Mouse (Mus musculus) intestine, embryonic 15.5 days (tissue): Measurements from ENCODE around the gene Hk1. TPM values are rescaled to one million over a fixed set of nuclear protein-coding genes. Genes with fewer than 3 reads are reported as not detected.
A peak's percentile ranks its signal among the peaks of the same experiment; 100 is the strongest.

Experiments used
- ATAC-seq: fragments of 200-750 bp; cut with Nextera tagmentation; 2 replicates; pipeline ENCODE4 v1.8.0; 2017; ENCODE audit warnings: moderate TSS enrichment, moderate library complexity
- H3K27ac ChIP-seq: fragments of 300-500 bp; sonication (generic); 2 replicates; pipeline ENCODE4 v1.5.1; 2015; ENCODE audit warnings: mild to moderate bottlenecking, inconsistent platforms
- H3K27me3 ChIP-seq: fragments of 300-500 bp; sonication (generic); replicated peaks from 2 replicates; pipeline ENCODE4 v1.6.1; 2015; ENCODE audit warnings: inconsistent platforms
- H3K36me3 ChIP-seq: fragments of 300-500 bp; sonication (generic); 2 replicates; pipeline ENCODE4 v1.6.1; 2015; ENCODE audit warnings: inconsistent platforms
- H3K4me1 ChIP-seq: fragments of 300-500 bp; sonication (generic); replicated peaks from 2 replicates; pipeline ENCODE4 v1.6.1; 2015; ENCODE audit warnings: inconsistent platforms
- H3K4me2 ChIP-seq: fragments of 300-500 bp; sonication (generic); replicated peaks from 2 replicates; pipeline ENCODE4 v1.6.1; 2015; ENCODE audit warnings: mild to moderate bottlenecking, inconsistent platforms
- H3K4me3 ChIP-seq: fragments of 300-500 bp; sonication (generic); replicated peaks from 2 replicates; pipeline ENCODE4 v1.5.1; 2015; ENCODE audit warnings: inconsistent platforms
- H3K9ac ChIP-seq: fragments of 300-500 bp; sonication (generic); 2 replicates; pipeline ENCODE4 v1.6.1; 2015; ENCODE audit warnings: inconsistent platforms
- H3K9me3 ChIP-seq: fragments of 300-500 bp; sonication (generic); 2 replicates; pipeline ENCODE4 v1.6.1; 2016; ENCODE audit warnings: inconsistent platforms
- WGBS: fragments of 180-500 bp; shearing (Covaris S2); methylation state at CpG from one replicate; pipeline ENCODE4 v1.1.7; 2015; 5-methylcytosine and 5-hydroxymethylcytosine counted together
- polyA plus RNA-seq: library from polyadenylated mRNA; unstranded; fragments of >200 nt; fragmentation: Nextera tagmentation; extraction: Ambion mirVana; gene quantifications from 2 replicates; pipeline ENCODE4 v1.2.1, GENCODE M21; 2015

Gene Hk1
- polyA plus RNA-seq, 1 experiment from 2014 or later = 27.1 TPM

DNA sequence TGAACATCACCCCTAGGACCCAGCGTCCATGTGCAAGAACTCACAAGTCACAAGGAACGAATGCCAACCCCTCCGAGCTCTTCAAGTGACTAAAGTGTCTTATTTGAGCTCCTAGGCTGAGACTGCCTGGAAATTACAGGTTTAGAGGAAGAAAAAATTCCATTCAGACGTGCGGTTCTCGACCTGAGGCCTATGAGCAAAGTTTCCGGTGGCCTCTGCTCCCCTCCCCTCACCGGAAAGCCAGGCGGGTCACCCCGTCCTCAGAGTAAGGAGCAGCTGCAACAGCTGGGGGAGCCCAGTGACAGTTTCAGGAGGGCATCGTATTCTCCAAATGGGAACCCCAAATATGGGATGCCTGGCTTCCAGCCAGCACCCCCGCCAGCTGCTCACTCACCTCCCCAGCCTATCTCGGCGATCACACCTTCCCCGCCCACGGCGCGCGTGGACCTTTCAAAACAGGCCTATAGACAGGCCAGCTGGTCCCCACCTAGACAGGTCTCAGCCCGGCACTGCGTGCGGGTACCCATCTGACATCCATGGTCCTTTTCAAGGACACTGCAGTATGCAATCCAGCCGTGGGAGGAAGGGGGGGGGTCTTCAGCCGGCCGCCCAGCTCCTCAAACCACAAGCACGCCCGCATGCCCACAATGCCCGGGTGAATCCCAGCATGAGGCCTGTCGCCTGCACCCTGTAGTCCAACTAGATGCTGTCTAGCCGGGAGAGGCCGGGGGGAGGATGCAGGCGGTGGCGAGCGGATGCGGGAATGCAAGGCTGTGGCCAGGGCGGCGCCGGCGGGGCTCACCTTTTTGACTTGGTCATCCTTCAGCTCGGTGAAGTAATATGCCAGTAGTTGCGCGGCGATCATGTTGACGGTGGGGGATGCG, 40.3 kb downstream of the Hk1 start:
- ATAC-seq = peak; percentile 50
- WGBS = 4% methylated on average over 45 of the region's 45 CpGs
- no peaks in the 10 kb centered on the region for H3K9me3 ChIP-seq
- H3K4me1 ChIP-seq = peaks cover 27% of the 10 kb centered on the region
- H3K27me3 ChIP-seq = no peaks in the 10 kb centered on the region
- peak overlapping the region; percentile 88 for H3K27ac ChIP-seq
- no peaks in the 10 kb centered on the region for H3K36me3 ChIP-seq
- peak overlapping the region; percentile 64 for H3K9ac ChIP-seq
- peak overlapping the region; percentile 86 for H3K4me2 ChIP-seq
- H3K4me3 ChIP-seq = peak overlapping the region; percentile 71

DNA sequence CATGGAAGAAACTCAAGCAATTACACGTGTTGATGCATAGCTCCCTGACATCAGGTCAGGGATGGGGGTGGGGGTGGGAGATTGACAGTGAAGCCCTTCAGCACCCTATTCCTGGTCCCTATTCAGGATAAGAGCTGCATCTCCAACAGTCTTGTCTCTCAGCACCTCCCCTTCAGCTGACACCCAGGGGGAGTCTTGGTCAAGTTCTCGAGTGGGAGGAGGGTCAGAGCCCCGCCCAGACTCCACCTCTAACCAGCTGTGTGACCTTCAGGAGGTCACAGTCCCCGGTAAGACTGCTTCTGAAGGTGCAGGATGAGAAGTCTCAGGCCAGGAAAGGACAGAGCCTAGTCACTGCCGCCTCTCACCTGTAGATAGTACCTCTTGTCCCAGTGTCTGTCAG, 41.1 kb downstream of the Hk1 start:
- H3K4me1 ChIP-seq = peaks cover 27% of the 10 kb centered on the region
- H3K36me3 ChIP-seq = no peaks in the 10 kb centered on the region
- peak overlapping the region; percentile 86 for H3K4me2 ChIP-seq
- WGBS = 36% methylated on average over 5 of the region's 5 CpGs
- no peak overlapping the region for H3K27ac ChIP-seq
- H3K4me3 ChIP-seq = peak overlapping the region; percentile 71
- H3K9ac ChIP-seq = peak overlapping the region; percentile 64; the same call in 1 of the 2 replicates
- H3K9me3 ChIP-seq = no peaks in the 10 kb centered on the region
- ATAC-seq = no peak
- H3K27me3 ChIP-seq = no peaks in the 10 kb centered on the region

DNA sequence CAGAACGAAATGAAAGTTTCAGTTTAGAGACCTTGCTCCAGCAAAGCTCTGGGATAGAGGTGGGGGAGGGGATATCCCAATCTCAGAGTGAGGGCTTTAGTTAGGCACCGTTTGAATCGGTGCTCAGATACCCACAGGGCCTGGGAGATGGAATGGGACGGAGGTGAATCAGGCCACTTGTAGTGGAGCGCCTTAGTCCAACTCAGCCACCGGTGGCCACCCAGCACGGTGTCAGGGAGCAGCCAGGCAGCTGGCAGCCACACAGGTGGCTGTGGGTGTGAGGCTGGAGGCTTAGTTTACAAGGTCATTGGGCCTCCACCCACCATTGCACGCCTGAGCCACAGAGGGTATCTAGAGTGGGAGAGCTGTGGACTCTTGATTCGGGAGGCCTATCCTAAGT, 41.5 kb downstream of the Hk1 start:
- Histone ChIP-seq H3K4me2 (peak overlapping the region; percentile 86; the same call in 1 of the 2 replicates), H3K36me3 (no peaks in the 10 kb centered on the region), H3K27ac (no peak overlapping the region), H3K9ac (no peak overlapping the region), H3K9me3 (no peaks in the 10 kb centered on the region), H3K27me3 (no peaks in the 10 kb centered on the region), H3K4me3 (0 out of 2 replicates have a peak overlapping the region, but pooled peaks have one; percentile 71), H3K4me1 (peaks cover 27% of the 10 kb centered on the region)
- 48% methylated on average over 9 of the region's 9 CpGs for WGBS
- ATAC-seq = no peak

DNA sequence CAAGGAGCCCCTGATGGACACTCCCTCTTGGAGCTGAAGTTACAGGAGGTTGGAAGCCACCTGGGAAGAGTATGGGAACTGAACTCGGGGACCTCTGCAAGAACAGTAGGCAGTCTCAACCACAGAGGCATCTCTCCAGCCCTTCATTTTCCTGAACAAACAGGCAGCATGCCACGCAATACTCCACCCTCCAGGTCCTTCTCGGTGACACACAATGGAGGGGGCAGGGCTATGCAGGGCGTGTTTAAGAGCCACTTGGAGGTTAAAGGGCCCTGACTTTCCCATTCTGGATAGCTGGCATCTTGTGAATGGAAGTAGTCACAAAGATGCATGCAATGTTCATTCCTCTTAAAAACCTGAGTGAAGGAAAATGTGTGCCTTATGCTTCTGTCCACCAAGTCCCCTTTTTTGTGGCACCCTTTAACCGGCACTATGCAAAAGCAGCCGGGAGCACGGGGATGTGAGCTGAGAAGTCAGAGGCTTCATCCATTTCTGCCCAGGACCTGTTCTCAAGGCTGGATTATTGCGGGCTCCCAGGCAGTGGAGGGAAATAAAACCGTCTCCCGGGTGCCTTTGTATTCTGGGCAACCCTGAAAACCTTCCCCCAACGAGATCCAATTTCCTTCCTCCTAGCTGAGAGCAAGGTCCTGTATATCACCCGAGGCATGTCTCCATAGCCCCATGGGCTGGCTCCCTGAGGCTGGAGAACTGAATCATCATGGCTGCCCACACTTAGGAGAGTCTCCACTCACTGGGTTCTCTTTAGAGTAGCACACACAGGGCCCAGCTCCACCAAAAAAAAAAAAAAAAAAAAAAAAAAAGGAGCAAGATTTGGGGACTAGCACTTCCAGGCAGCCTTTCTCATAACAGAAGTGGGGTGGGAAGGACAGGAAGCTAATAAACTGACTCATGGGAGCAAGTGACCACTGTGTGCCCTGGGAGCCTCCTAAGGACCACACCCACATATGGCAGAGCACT, 42.8 kb downstream of the Hk1 start:
- Histone ChIP-seq H3K9ac (no peak overlapping the region), H3K4me1 (peaks cover 32% of the 10 kb centered on the region), H3K9me3 (no peaks in the 10 kb centered on the region), H3K27me3 (no peaks in the 10 kb centered on the region), H3K27ac (no peak overlapping the region), H3K4me3 (no peak overlapping the region; the same call in 1 of the 2 replicates), H3K36me3 (no peaks in the 10 kb centered on the region), H3K4me2 (no peak overlapping the region)
- 43% methylated on average over 12 of the region's 12 CpGs for WGBS
- ATAC-seq = no peak

DNA sequence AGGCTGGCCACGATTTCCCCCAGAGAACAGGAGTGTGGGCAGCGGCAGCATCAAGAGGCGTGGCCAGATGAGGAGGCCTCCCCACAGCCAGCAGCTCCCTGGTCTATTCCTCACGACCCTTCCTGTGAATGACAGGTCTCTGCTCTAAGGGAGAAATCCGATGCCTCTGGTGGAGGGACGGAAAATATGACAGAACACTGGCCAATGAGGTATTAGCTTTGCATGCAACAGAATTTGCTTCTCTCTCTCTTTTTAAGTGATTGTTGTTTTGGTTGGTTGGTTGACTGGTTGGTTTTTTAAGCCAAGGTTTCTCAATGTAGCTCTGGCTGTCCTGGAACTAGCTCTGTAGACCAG, 44.3 kb downstream of the Hk1 start:
- H3K9ac ChIP-seq = no peak overlapping the region
- 27% methylated on average over 6 of the region's 6 CpGs for WGBS
- H3K9me3 ChIP-seq = no peaks in the 10 kb centered on the region
- no peak overlapping the region for H3K27ac ChIP-seq
- H3K27me3 ChIP-seq = no peaks in the 10 kb centered on the region
- H3K36me3 ChIP-seq = no peaks in the 10 kb centered on the region
- ATAC-seq = no peak
- peaks cover 34% of the 10 kb centered on the region for H3K4me1 ChIP-seq
- H3K4me2 ChIP-seq = no peak overlapping the region
- no peak overlapping the region for H3K4me3 ChIP-seq

DNA sequence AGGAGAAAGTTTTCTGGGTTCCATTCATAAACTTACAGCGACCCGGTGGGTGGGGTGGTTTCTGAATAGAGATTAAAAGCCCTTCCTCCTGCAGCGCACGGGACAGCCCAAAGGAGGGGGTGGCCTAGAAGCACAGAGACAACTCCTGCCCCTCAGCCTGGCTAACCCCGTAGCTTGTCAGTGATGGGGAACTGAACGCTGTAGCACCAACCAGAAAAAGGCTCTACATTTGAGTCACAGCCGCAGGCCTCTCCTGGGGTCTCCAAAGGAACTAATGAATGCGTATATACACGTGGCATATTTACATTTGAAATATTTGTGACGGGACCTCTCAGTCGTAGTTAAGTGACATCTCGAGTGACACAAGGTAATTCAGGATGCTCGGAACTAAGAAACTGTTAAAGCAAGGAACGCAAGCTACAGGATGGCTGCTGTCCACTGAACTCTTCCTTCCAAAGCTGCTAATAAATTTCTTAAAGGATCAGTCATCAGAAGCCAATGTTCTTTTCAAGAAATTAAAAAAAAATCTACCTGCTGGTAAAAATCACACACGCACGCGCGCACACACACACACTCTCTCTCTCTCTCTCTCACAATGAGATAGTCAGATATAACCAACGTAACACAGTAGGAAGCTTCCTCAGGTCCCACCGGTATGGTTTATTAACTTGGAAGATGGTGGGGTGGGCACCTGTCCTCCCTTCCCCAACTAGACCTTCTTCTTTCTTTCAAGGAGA, 44.9 kb downstream of the Hk1 start:
- 66% methylated on average over 20 of the region's 20 CpGs for WGBS
- Histone ChIP-seq H3K4me3 (no peak overlapping the region), H3K4me2 (no peak overlapping the region), H3K9me3 (no peaks in the 10 kb centered on the region), H3K27ac (no peak overlapping the region), H3K27me3 (no peaks in the 10 kb centered on the region), H3K4me1 (peaks cover 34% of the 10 kb centered on the region), H3K9ac (no peak overlapping the region), H3K36me3 (no peaks in the 10 kb centered on the region)
- no peak for ATAC-seq

DNA sequence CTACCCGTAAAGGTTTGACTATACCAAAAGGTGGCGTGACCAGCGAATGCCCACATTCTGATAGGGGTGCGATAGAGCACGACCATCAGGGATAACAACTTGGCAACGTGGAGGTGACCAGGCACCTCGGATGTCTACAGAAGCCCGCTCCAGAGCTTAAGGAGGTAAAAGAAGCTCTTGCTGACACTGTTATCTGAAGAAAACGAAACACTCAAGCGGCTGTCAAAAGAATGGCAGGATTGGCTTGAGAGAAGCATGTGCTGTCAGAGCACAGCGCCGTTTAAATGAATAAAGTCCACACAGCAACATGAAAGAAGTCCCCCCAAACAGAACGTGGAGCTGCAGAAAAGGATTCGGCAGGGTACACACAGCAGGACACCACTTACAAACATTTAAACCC, 46.4 kb downstream of the Hk1 start:
- Histone ChIP-seq H3K9me3 (no peaks in the 10 kb centered on the region), H3K27ac (no peak overlapping the region), H3K4me3 (no peak overlapping the region), H3K9ac (no peak overlapping the region), H3K36me3 (no peaks in the 10 kb centered on the region), H3K27me3 (no peaks in the 10 kb centered on the region), H3K4me2 (no peak overlapping the region), H3K4me1 (peaks cover 22% of the 10 kb centered on the region)
- no peak for ATAC-seq
- 80% methylated on average over 14 of the region's 14 CpGs for WGBS

DNA sequence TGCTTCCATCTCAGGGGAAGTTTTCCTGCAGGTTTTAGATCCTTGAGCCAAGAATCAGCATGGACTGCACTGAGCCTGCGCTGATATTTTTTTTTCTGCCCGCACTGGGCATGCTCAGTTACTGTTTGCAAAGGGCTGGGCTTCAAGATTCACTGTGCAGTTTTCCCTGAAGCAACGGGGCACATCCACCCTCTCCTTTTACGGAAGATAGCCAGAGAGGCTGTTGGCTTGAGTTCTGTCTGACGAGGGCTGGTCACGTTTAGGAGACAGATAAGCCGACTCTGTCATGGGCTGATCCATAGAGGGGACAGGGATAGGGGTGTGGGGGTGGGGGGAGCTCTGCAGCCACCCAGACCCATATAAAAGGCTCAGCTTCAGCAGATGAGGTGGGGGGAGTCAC, 47.2 kb downstream of the Hk1 start:
- H3K27ac ChIP-seq = peak overlapping the region; percentile 32; the same call in 1 of the 2 replicates
- H3K27me3 ChIP-seq = no peaks in the 10 kb centered on the region
- H3K4me1 ChIP-seq = peaks cover 21% of the 10 kb centered on the region
- ATAC-seq = peak; percentile 84
- peak overlapping the region; percentile 17; the same call in 1 of the 2 replicates for H3K9ac ChIP-seq
- no peaks in the 10 kb centered on the region for H3K9me3 ChIP-seq
- WGBS = 32% methylated on average over 7 of the region's 7 CpGs
- H3K4me2 ChIP-seq = peak overlapping the region; percentile 47
- no peaks in the 10 kb centered on the region for H3K36me3 ChIP-seq
- peak overlapping the region; percentile 20; the same call in 1 of the 2 replicates for H3K4me3 ChIP-seq

DNA sequence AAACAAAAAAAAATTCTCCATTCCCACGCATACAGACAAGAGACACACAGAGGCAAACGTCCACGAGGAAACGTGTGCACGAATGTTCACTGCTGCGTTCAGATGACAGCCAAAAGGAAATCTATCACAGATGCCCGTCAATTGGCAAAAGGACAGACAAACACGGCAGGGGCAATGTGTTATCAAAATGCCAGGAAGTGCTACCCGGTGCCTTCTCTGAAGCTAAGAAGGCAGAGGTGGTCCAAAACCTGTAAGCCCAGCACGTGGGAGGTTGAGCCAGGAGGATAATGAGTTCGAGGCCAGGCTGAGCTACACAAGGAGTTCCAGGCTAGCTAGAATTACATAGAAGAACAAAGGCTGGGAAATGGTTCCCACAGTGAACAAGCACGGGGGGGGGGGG, 47.9 kb downstream of the Hk1 start:
- Histone ChIP-seq H3K4me2 (no peak overlapping the region), H3K9me3 (no peaks in the 10 kb centered on the region), H3K9ac (no peak overlapping the region), H3K4me1 (peaks cover 20% of the 10 kb centered on the region), H3K27me3 (no peaks in the 10 kb centered on the region), H3K36me3 (no peaks in the 10 kb centered on the region), H3K27ac (no peak overlapping the region), H3K4me3 (no peak overlapping the region)
- no peak for ATAC-seq
- WGBS = 82% methylated on average over 12 of the region's 12 CpGs

DNA sequence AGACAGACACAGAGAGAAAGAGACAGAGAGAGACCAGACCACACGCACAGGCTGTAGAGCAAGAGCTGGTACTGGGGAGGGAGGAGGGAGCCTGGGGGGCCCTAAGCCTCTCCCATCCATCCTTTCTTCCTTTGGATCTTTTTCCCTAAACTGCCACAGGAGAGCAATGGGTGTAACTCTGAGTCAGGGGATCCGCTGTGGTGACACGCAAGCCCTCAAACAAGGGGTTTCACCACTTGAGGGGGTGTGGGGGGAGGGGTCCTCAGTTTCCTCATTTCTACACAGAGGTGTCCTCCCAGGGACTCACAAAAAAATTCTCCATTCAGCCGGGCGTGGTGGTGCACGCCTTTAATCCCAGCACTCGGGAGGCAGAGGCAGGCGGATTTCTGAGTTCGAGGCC, 48.4 kb downstream of the Hk1 start:
- Histone ChIP-seq H3K4me3 (no peak overlapping the region), H3K4me2 (no peak overlapping the region), H3K9ac (no peak overlapping the region), H3K4me1 (peaks cover 16% of the 10 kb centered on the region; the same call in 1 of the 2 replicates), H3K27me3 (no peaks in the 10 kb centered on the region), H3K9me3 (no peaks in the 10 kb centered on the region), H3K36me3 (no peaks in the 10 kb centered on the region), H3K27ac (no peak overlapping the region)
- ATAC-seq = no peak
- 95% methylated on average over 9 of the region's 9 CpGs for WGBS

DNA sequence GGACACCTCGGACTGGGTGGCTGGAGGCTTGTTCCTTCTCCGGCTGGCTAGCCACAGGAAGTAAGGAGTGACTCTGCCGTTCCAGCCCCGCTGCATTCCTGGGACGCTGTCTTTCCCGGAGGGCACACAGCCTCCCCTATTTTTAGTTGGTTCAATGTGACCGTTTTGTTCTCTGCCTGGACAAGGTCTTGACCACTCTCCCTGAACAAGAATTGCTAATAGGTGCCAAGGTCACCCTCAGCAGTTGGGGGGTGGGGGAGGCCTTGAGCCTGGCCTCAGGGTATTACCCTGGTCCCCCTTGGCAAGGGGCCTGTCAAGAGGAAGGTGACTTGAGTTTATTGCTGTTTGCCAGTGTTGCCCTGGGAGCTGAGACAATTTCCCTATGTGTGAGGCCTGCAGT, 49.9 kb downstream of the Hk1 start:
- Histone ChIP-seq H3K27ac (no peak overlapping the region), H3K9me3 (no peaks in the 10 kb centered on the region), H3K36me3 (no peaks in the 10 kb centered on the region), H3K4me1 (peaks cover 13% of the 10 kb centered on the region; the same call in 1 of the 2 replicates), H3K9ac (no peak overlapping the region), H3K4me3 (no peak overlapping the region), H3K27me3 (no peaks in the 10 kb centered on the region), H3K4me2 (no peak overlapping the region)
- WGBS = 66% methylated on average over 7 of the region's 7 CpGs
- no peak for ATAC-seq
